Mouse (Mus musculus) spleen, adult 2 months (tissue): ENCODE measurements at regions not wholly inside any gene's neighbourhood (a gene's known extent, or its start where the extent isn't known, plus 50 kb on each side); places are given as distances from the start of the nearest gene placed in this dataset.

Experiments used
- DNase-seq, 2 experiments: peaks; one replicate each; pipeline versions ENCODE4 v3.0.0 to v3.0.0-alpha.2; 2012 to 2021; ENCODE audit warnings: low spot score in 2 of 2, low read depth in 1 of 2
- H3K27ac ChIP-seq: fragments of 200-500 bp; 2 replicates; pipeline ENCODE4 v1.5.1; 2012; ENCODE audit warnings: low read length, inconsistent platforms; ENCODE audit not compliant: insufficient read depth
- H3K27me3 ChIP-seq: fragments of 200-500 bp; 2 replicates; pipeline ENCODE4 v1.6.1; 2012; ENCODE audit warnings: mild to moderate bottlenecking, moderate library complexity, low read length, inconsistent platforms; ENCODE audit not compliant: control insufficient read depth, insufficient read depth
- H3K36me3 ChIP-seq: fragments of 200-500 bp; 2 replicates; pipeline ENCODE4 v1.6.1; 2012; ENCODE audit warnings: mild to moderate bottlenecking, low read length, inconsistent platforms; ENCODE audit not compliant: control insufficient read depth, insufficient read depth
- H3K4me1 ChIP-seq: fragments of 200-500 bp; 2 replicates; pipeline ENCODE4 v1.6.1; 2011; ENCODE audit warnings: inconsistent platforms; ENCODE audit not compliant: control insufficient read depth, insufficient read depth, insufficient read length
- H3K4me3 ChIP-seq: fragments of 200-500 bp; 2 replicates; pipeline ENCODE4 v1.5.1; 2011; ENCODE audit warnings: mild to moderate bottlenecking, inconsistent platforms; ENCODE audit not compliant: insufficient read depth, insufficient read length; ENCODE audit errors: extremely low read depth
- CTCF ChIP-seq: fragments of 200-500 bp; IDR thresholded peaks from 2 replicates; pipeline ENCODE4 v1.5.1; 2011; ENCODE audit warnings: mild to moderate bottlenecking, inconsistent platforms; ENCODE audit not compliant: insufficient read depth, insufficient read length, insufficient replicate concordance; ENCODE audit errors: extremely low read depth
- POLR2A ChIP-seq: fragments of 200-500 bp; IDR thresholded peaks from 2 replicates; pipeline ENCODE4 v1.6.1; 2011; ENCODE audit warnings: low read depth, low read length, inconsistent platforms
- WGBS: fragments of 180-500 bp; shearing (Covaris S2); methylation state at CpG from one replicate; pipeline ENCODE4 v1.1.7; 2018; 5-methylcytosine and 5-hydroxymethylcytosine counted together

- H3K27me3 ChIP-seq = no peaks in the 10 kb centered on the region
- WGBS = 90% methylated on average over 7 of the region's 7 CpGs
- no peak for DNase-seq
- TF ChIP-seq POLR2A (no peak), CTCF (no peak)
- H3K36me3 ChIP-seq = no peaks in the 10 kb centered on the region
- H3K27ac ChIP-seq = no peak overlapping the region
- no peak overlapping the region for H3K4me3 ChIP-seq
- H3K4me1 ChIP-seq = no peaks in the 10 kb centered on the region
Measured at GRCm38 (mm10) chr12:32767206-32768081, 51.9 kb upstream of the Nampt start.

GRCm38 (mm10) chr12:32768082-32768743 lies 51.1 kb upstream of the Nampt start:
- no peak for DNase-seq

GRCm38 (mm10) chr12:32768744-32769535 lies 50.4 kb upstream of the Nampt start:
- TF ChIP-seq CTCF (no peak), POLR2A (no peak)
- H3K27ac ChIP-seq = no peak overlapping the region
- WGBS = 69% methylated on average over 3 of the region's 3 CpGs

More at GRCm38 (mm10) chr12:32768082-32768743, 51.1 kb upstream of the Nampt start:
- Histone ChIP-seq H3K4me1 (no peaks in the 10 kb centered on the region), H3K36me3 (no peaks in the 10 kb centered on the region), H3K27me3 (no peaks in the 10 kb centered on the region), H3K27ac (no peak overlapping the region), H3K4me3 (no peak overlapping the region)
- TF ChIP-seq CTCF = no peak
- TF ChIP-seq POLR2A = no peak
- WGBS = 64% methylated on average over 3 of the region's 3 CpGs

More at GRCm38 (mm10) chr12:32768744-32769535, 50.4 kb upstream of the Nampt start:
- DNase-seq = no peak
- no peak overlapping the region for H3K4me3 ChIP-seq
- H3K27me3 ChIP-seq = no peaks in the 10 kb centered on the region
- H3K4me1 ChIP-seq = peaks cover 1% of the 10 kb centered on the region; the same call in 1 of the 2 replicates
- H3K36me3 ChIP-seq = no peaks in the 10 kb centered on the region
